ENCODE assay signal across 8 mouse cellular contexts in genomic region chr15:100910381-100910841, GRCm38 (mm10). TPM values are rescaled to one million over a fixed set of nuclear protein-coding genes. Genes with fewer than 3 reads are reported as not detected.
DNase-seq lines count a peak whose midpoint lies in the region; ATAC-seq lines count a peak whose summit lies in the region.

No protein-coding gene starts in this region.

- H3K9ac ChIP-seq in forebrain, embryonic 15.5 days (replicated peaks), result peak overlapping the region; percentile 32; the same call in 1 of the 2 replicates

- no peaks in the 10 kb centered on the region for H3K36me3 ChIP-seq in forebrain, embryonic 15.5 days

- peak overlapping the region; percentile 78 for H3K27ac ChIP-seq in forebrain, embryonic 15.5 days (replicated peaks)

- H3K9me3 ChIP-seq in forebrain, embryonic 15.5 days, result no peaks in the 10 kb centered on the region

- no peak overlapping the region for H3K4me2 ChIP-seq in forebrain, embryonic 15.5 days (replicated peaks)

- peak; percentile 43 to 57 for DNase-seq in adrenal gland, adult (ENCODE audit: inconsistent age in 2 of 2, low spot score in 1 of 2)
- no peak for DNase-seq in adrenal gland, postnatal 4 days (ENCODE audit: low spot score in 2 of 2)
- peak; percentile 39 to 78 for DNase-seq in left cerebral cortex, adult 9 months (ENCODE audit: low spot score in 2 of 2)
- peak; percentile 75 to 81 for DNase-seq in right cerebral cortex, postnatal 36 days (ENCODE audit: low spot score in 2 of 2)
- DNase-seq in yolk sac, embryonic 10.5 days (ENCODE audit: low spot score), result no peak
- DNase-seq in urinary bladder, postnatal 36 days (ENCODE audit: low spot score in 2 of 2), result no peak
- DNase-seq in retina, postnatal 1 day, result no peak

- H3K4me1 ChIP-seq in forebrain, embryonic 15.5 days, result peaks cover 29% of the 10 kb centered on the region

- peak; percentile 44; the same call in 1 of the 2 replicates for ATAC-seq in forebrain, embryonic 15.5 days (replicated peaks)

- 32% methylated on average over 10 of the region's 10 CpGs for WGBS in forebrain, embryonic 15.5 days

- H3K4me3 ChIP-seq in forebrain, embryonic 15.5 days, result no peak overlapping the region

- H3K27me3 ChIP-seq in forebrain, embryonic 15.5 days, result no peaks in the 10 kb centered on the region

RNA-seq across cellular contexts. Expression of gene Scn8a, which starts 40.8 kb away (rescaled TPM):
- total RNA-seq in adrenal gland, postnatal 4 days (2021), result 10 to 100 TPM; 10.9 to 13.6 TPM
- 20.3 and 20.4 TPM in 2 replicates for polyA plus RNA-seq in forebrain, embryonic 15.5 days (2015; fragmentation: Nextera tagmentation; extraction: Ambion mirVana)

Comparison
In these comparisons a context has a peak if more than half of its experiments do, and no peak if none do; other contexts are left out.
1. DNase-seq: peak in adrenal gland, adult (2 of 2), left cerebral cortex, adult 9 months (2 of 2) and right cerebral cortex, postnatal 36 days (2 of 2); none in adrenal gland, postnatal 4 days (0 of 2), yolk sac, embryonic 10.5 days (single experiment), urinary bladder, postnatal 36 days (0 of 2) and retina, postnatal 1 day (single experiment).